Mouse (Mus musculus) neural tube, embryonic 14.5 days (tissue): ENCODE data around the gene Azin2. TPM values are rescaled to one million over a fixed set of nuclear protein-coding genes. Genes with fewer than 3 reads are reported as not detected.

Experiments used
- ATAC-seq: fragments of 200-750 bp; cut with Nextera tagmentation; 2 replicates; pipeline ENCODE4 v1.8.0; 2017; ENCODE audit warnings: low read depth, mild to moderate bottlenecking, moderate TSS enrichment, moderate library complexity
- H3K27ac ChIP-seq: fragments of 300-500 bp; sonication (generic); 2 replicates; pipeline ENCODE4 v1.5.1; 2014; ENCODE audit warnings: low read depth, mild to moderate bottlenecking, control low read depth, low read length, moderate library complexity, mixed read lengths
- H3K27me3 ChIP-seq: fragments of 300-500 bp; sonication (generic); 2 replicates; pipeline ENCODE4 v1.6.1; 2014; ENCODE audit warnings: low read length; ENCODE audit not compliant: control insufficient read depth, insufficient read depth
- H3K36me3 ChIP-seq: fragments of 300-500 bp; sonication (generic); 2 replicates; pipeline ENCODE4 v1.6.1; 2014; ENCODE audit warnings: low read length, mixed read lengths; ENCODE audit not compliant: control insufficient read depth, insufficient read depth
- H3K4me1 ChIP-seq: fragments of 300-500 bp; sonication (generic); 2 replicates; pipeline ENCODE4 v1.6.1; 2014; ENCODE audit warnings: low read length; ENCODE audit not compliant: control insufficient read depth, insufficient read depth
- H3K4me2 ChIP-seq: fragments of 300-500 bp; sonication (generic); 2 replicates; pipeline ENCODE4 v1.6.1; 2014; ENCODE audit warnings: mild to moderate bottlenecking, low read depth, low read length, control low read depth
- H3K4me3 ChIP-seq: fragments of 300-500 bp; sonication (generic); 2 replicates; pipeline ENCODE4 v1.5.1; 2014; ENCODE audit warnings: low read depth, low read length, control low read depth, mixed read lengths
- H3K9ac ChIP-seq: fragments of 300-500 bp; sonication (generic); replicated peaks from 2 replicates; pipeline ENCODE4 v1.6.1; 2014; ENCODE audit warnings: low read depth, mild to moderate bottlenecking, control low read depth, low read length, mixed read lengths
- H3K9me3 ChIP-seq: fragments of 300-500 bp; sonication (generic); 2 replicates; pipeline ENCODE4 v1.6.1; 2016; ENCODE audit warnings: low read length; ENCODE audit not compliant: control insufficient read depth
- WGBS: fragments of 180-500 bp; shearing (Covaris S2); extraction: QIAGEN DNeasy Blood & Tissue Kit; methylation state at CpG from one replicate; pipeline ENCODE4 v1.1.7; 2014; 5-methylcytosine and 5-hydroxymethylcytosine counted together
- polyA plus RNA-seq: library from polyadenylated mRNA; unstranded; fragments of >200 nt; fragmentation: Nextera tagmentation; extraction: Ambion mirVana; gene quantifications from 2 replicates; pipeline ENCODE4 v1.2.1, GENCODE M21; 2014

The Azin2 gene
- 19.5 and 19.9 TPM in 2 replicates for polyA plus RNA-seq

DNA sequence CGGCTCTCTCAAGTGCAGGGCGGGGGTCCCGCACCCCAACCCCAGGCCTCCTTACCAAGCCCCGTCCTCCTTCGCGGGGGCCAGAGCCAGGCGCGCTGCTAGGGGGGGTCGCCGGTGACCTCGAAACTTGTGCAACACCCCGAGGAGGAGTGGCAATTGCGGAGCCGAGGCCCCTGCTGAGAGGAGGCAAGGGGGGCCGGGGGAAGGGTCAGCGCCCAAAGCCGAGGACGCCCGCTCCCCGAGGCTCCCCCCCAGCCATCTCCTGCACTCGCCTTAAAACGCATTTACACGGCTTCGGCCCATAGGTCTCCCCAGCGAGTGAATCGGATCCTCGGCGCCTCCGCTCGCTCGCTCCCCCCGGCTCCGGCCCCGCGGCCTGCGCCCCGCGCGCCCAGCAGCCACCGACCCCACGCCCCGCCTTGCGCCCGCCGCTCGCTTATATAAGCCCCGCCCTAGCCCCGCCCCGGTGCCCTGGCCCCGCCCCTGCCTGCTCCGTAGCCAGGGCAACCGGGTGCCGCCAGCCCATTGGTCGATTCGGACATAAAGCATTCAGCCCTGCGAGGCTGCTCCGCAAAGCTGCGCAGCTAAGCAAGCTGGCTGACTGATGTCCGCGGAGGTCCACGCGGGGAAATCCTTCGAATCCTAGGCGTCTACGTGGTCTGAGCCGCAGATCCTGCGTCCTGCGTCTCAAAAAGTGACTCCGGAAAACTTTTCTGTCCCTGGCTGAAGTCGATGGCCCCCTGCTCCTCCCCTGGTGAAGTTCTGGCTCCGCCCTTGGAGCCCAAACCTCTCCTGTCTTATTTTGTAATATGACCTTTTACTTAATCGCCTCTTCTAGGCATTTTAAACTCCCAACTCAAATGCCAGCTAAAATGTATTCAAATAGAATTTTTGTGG, at the start of gene Azin2:
Gene Azin2, minus strand, starts transcription at position 414 of the 897 bp plus-strand sequence.
- Histone ChIP-seq H3K27ac (peak within 1 kb of the TSS; percentile 62; the same call in 1 of the 2 replicates), H3K27me3 (no peaks in the 10 kb centered on the region), H3K4me2 (peak within 1 kb of the TSS; percentile 95), H3K9me3 (no peaks in the 10 kb centered on the region), H3K4me3 (peak within 1 kb of the TSS; percentile 63), H3K4me1 (peaks cover 18% of the 10 kb centered on the region), H3K9ac (peak within 1 kb of the TSS; percentile 87), H3K36me3 (no peaks in the 10 kb centered on the region)
- peak; percentile 96 for ATAC-seq
- WGBS, result under 1% methylated on average over 71 of the region's 72 CpGs

- no peak overlapping the region for H3K4me2 ChIP-seq
- peaks cover 9% of the 10 kb centered on the region for H3K36me3 ChIP-seq
- no peak overlapping the region for H3K4me3 ChIP-seq
- H3K9ac ChIP-seq, result no peak overlapping the region
- 44% methylated on average over 15 of the region's 15 CpGs for WGBS
- H3K4me1 ChIP-seq, result no peaks in the 10 kb centered on the region
- H3K27me3 ChIP-seq, result no peaks in the 10 kb centered on the region
- H3K9me3 ChIP-seq, result no peaks in the 10 kb centered on the region
- no peak overlapping the region for H3K27ac ChIP-seq
- ATAC-seq, result no peak
Observed at GRCm38 (mm10) chr4:129011604-129012121, 49.4 kb upstream of the Azin2 start.

DNA sequence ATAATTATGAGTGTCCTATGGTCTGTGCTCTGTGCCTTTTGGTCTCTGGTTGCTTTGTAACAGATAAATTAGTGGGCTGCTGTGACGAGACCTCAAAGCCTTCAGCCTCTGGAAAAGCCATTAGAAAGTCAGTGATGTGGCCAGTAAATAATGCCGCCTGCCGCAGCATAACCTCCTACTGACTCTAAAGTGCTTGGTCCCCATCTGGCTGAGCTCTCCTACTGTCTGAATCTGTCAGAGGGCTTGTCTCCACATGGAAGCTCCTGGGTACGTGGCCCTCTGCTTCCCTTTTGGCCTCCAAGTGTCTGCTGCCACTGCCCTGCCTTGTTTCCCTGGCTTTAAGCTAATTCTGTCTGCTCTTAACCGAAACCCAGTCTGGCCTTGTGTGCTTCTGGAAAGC, 47.3 kb upstream of the Azin2 start:
- Histone ChIP-seq H3K4me3 (no peak overlapping the region), H3K36me3 (peaks cover 18% of the 10 kb centered on the region), H3K4me1 (no peaks in the 10 kb centered on the region), H3K9ac (no peak overlapping the region), H3K27ac (no peak overlapping the region), H3K9me3 (no peaks in the 10 kb centered on the region), H3K27me3 (no peaks in the 10 kb centered on the region), H3K4me2 (no peak overlapping the region)
- WGBS, result 57% methylated on average over 5 of the region's 5 CpGs
- no peak for ATAC-seq

GRCm38 (mm10) chr4:129008672-129009071, 46.4 kb upstream of the Azin2 start:
- Histone ChIP-seq H3K27me3 (no peaks in the 10 kb centered on the region), H3K4me1 (no peaks in the 10 kb centered on the region), H3K4me3 (no peak overlapping the region), H3K27ac (no peak overlapping the region), H3K4me2 (no peak overlapping the region), H3K9ac (no peak overlapping the region), H3K9me3 (no peaks in the 10 kb centered on the region), H3K36me3 (peaks cover 18% of the 10 kb centered on the region)
- ATAC-seq, result no peak
- 84% methylated on average over 3 of the region's 3 CpGs for WGBS

GRCm38 (mm10) chr4:129008006-129008519, 45.8 kb upstream of the Azin2 start:
- Histone ChIP-seq H3K27ac (no peak overlapping the region), H3K4me2 (no peak overlapping the region), H3K36me3 (peaks cover 23% of the 10 kb centered on the region), H3K27me3 (no peaks in the 10 kb centered on the region), H3K9ac (no peak overlapping the region), H3K4me3 (no peak overlapping the region), H3K9me3 (no peaks in the 10 kb centered on the region), H3K4me1 (no peaks in the 10 kb centered on the region)
- ATAC-seq, result no peak
- WGBS, result 87% methylated on average over 12 of the region's 12 CpGs

DNA sequence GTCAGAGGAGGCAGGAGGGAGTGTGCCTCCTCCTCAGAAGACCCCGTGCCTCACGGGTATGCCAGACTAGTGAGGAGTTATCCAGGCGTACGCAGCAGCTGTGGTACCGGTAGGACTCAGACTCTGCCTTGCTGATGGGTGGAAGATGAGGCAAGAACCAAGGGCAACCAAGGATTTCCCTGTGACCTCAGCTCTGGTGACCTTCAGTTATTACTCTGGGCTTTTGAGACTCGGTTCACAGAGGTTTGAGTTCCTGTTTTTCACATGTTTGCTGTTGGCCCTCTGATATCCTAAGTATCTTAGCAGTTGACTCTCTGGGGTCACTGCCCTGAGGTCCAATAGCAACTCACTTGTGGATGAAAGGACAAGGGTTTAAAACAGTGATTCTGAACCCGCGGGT, 41.5 kb upstream of the Azin2 start:
- Histone ChIP-seq H3K4me2 (no peak overlapping the region), H3K9me3 (no peaks in the 10 kb centered on the region), H3K36me3 (peaks cover 46% of the 10 kb centered on the region), H3K27me3 (no peaks in the 10 kb centered on the region), H3K4me3 (no peak overlapping the region), H3K4me1 (no peaks in the 10 kb centered on the region), H3K27ac (no peak overlapping the region), H3K9ac (no peak overlapping the region)
- no peak for ATAC-seq
- WGBS, result 85% methylated on average over 8 of the region's 8 CpGs

- Histone ChIP-seq H3K4me2 (no peak overlapping the region), H3K4me1 (no peaks in the 10 kb centered on the region), H3K9me3 (no peaks in the 10 kb centered on the region), H3K36me3 (peaks cover 35% of the 10 kb centered on the region), H3K4me3 (no peak overlapping the region), H3K27me3 (no peaks in the 10 kb centered on the region), H3K27ac (no peak overlapping the region), H3K9ac (no peak overlapping the region)
- WGBS, result 99% methylated on average over 3 of the region's 3 CpGs
- no peak for ATAC-seq
Observed at GRCm38 (mm10) chr4:129000786-129001185, 38.5 kb upstream of the Azin2 start.

DNA sequence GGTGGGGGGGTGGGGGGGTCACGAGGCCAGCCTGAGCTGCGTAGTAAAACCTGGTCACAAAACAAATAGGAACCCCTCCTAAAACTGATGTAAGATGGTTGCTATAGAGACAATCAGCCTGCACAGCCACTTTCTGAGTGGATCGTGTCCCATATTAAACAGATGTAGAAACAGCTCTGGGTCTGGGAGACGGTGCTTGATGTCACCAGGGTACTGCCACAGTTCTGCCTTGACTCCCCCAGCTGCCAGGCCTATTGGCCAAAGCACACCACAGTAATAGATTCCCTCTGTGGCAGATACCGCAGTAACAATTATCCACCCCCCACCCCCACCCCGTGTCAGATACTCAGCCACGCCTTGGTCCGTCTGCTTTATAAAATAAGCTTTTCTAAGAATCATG, 36.2 kb upstream of the Azin2 start:
- no peak overlapping the region for H3K27ac ChIP-seq
- H3K4me2 ChIP-seq, result no peak overlapping the region
- H3K36me3 ChIP-seq, result peaks cover 26% of the 10 kb centered on the region
- H3K9ac ChIP-seq, result no peak overlapping the region
- no peaks in the 10 kb centered on the region for H3K9me3 ChIP-seq
- no peak for ATAC-seq
- 89% methylated on average over 8 of the region's 8 CpGs for WGBS
- H3K4me1 ChIP-seq, result peaks cover 14% of the 10 kb centered on the region
- no peaks in the 10 kb centered on the region for H3K27me3 ChIP-seq
- H3K4me3 ChIP-seq, result no peak overlapping the region

DNA sequence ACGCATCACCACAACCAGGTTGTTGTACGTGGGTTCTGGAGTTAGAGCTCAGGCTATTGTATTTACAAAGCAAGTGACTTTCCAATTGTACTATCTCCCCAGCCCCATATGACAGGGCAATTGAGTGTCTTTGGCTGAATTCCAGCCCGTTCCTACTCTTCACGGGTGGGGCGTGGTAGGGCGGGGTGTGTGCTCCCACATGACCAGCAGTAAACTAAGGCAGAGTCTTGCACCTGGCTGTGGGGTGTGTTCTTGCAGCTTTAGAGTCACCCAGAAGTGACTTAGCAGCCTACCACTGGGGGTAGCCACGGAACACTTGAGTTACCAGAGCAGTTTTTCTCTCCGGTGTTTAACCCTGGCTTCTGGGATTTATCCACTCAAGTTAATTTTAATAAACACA, 35.0 kb upstream of the Azin2 start:
- WGBS, result 58% methylated on average over 8 of the region's 8 CpGs
- Histone ChIP-seq H3K27ac (no peak overlapping the region), H3K4me2 (no peak overlapping the region), H3K4me1 (peaks cover 14% of the 10 kb centered on the region), H3K4me3 (no peak overlapping the region), H3K9ac (no peak overlapping the region), H3K27me3 (no peaks in the 10 kb centered on the region), H3K9me3 (no peaks in the 10 kb centered on the region), H3K36me3 (peaks cover 17% of the 10 kb centered on the region)
- no peak for ATAC-seq
